Mouse (Mus musculus) embryonic fibroblast, embryonic 13.5 days (primary cell): Measurements from ENCODE around the gene Gipr. TPM values are rescaled to one million over a fixed set of nuclear protein-coding genes. Genes with fewer than 3 reads are reported as not detected.

Source experiments
- H3K27ac ChIP-seq: 2 replicates; pipeline ENCODE4 v1.5.1; 2012; ENCODE audit warnings: low read length, control low read depth, inconsistent platforms; ENCODE audit not compliant: insufficient read depth
- H3K4me1 ChIP-seq: 2 replicates; pipeline ENCODE4 v1.6.1; 2011; ENCODE audit warnings: low read length; ENCODE audit not compliant: control insufficient read depth, insufficient read depth
- H3K4me3 ChIP-seq: 2 replicates; pipeline ENCODE4 v1.5.1; 2011; ENCODE audit warnings: mild to moderate bottlenecking, control low read depth, low read length; ENCODE audit not compliant: insufficient read depth
- CTCF ChIP-seq: IDR thresholded peaks from 2 replicates; pipeline ENCODE4 v1.5.1; 2011; ENCODE audit warnings: mild to moderate bottlenecking, control low read depth, low read length, moderate library complexity, borderline replicate concordance; ENCODE audit not compliant: insufficient read depth
- POLR2A ChIP-seq: IDR thresholded peaks from 2 replicates; pipeline ENCODE4 v1.6.1; 2011; ENCODE audit warnings: low read depth, mild to moderate bottlenecking, control low read depth, low read length, moderate library complexity
- polyA plus RNA-seq: library from polyadenylated mRNA; stranded (reverse); fragments of >200 nt; gene quantifications from 2 replicates; pipeline ENCODE4 v1.2.4, GENCODE M21; 2011; ENCODE audit warnings: low read depth; ENCODE audit not compliant: missing spikeins, insufficient read length

The Gipr gene
- polyA plus RNA-seq, 1 experiment = not detected

- Histone ChIP-seq H3K4me3 (no peak overlapping the region), H3K27ac (no peak overlapping the region), H3K4me1 (no peaks in the 10 kb centered on the region; the same call in 1 of the 2 replicates)
- TF ChIP-seq CTCF = no peak
- no peak for TF ChIP-seq POLR2A
Measured at GRCm38 (mm10) chr7:19119083-19119482, 46.8 kb downstream of the Gipr start.

- H3K27ac ChIP-seq = no peak within 1 kb of the TSS
- no peaks in the 10 kb centered on the region; the same call in 1 of the 2 replicates for H3K4me1 ChIP-seq
- no peak for TF ChIP-seq CTCF
- TF ChIP-seq POLR2A = no peak
- no peak within 1 kb of the TSS for H3K4me3 ChIP-seq
Measured at GRCm38 (mm10) chr7:19118028-19118771, 47.7 kb downstream of the Gipr start, which contains the start of gene Gm4969. TSS of gene Gm4969 (minus strand) at chr7:19118368.

- Histone ChIP-seq H3K4me3 (no peak overlapping the region), H3K27ac (no peak overlapping the region), H3K4me1 (no peaks in the 10 kb centered on the region)
- TF ChIP-seq CTCF (no peak), POLR2A (no peak)
Measured at GRCm38 (mm10) chr7:19109565-19109964, 56.4 kb downstream of the Gipr start.

- no peaks in the 10 kb centered on the region for H3K4me1 ChIP-seq
- TF ChIP-seq POLR2A (no peak), CTCF (no peak)
- H3K4me3 ChIP-seq = no peak overlapping the region
- no peak overlapping the region for H3K27ac ChIP-seq
Measured at GRCm38 (mm10) chr7:19107436-19107835, 58.5 kb downstream of the Gipr start.

Other genes with a start within 250 kb of the Gipr start
- 0.23 and 0.30 TPM in 2 replicates for gene Nova2, start 240.2 kb downstream of the Gipr start, polyA plus RNA-seq
- gene Nanos2, start 178.7 kb downstream of the Gipr start, polyA plus RNA-seq = not detected in 2 replicates
- 8.4 and 10.6 TPM in 2 replicates for gene Mypop, start 174.9 kb downstream of the Gipr start, polyA plus RNA-seq
- 13.2 and 15.6 TPM in 2 replicates for gene Irf2bp1, start 162.1 kb downstream of the Gipr start, polyA plus RNA-seq
- gene Foxa3, start 142.6 kb downstream of the Gipr start, polyA plus RNA-seq = not detected in 2 replicates
- 72.6 and 78.3 TPM in 2 replicates for gene Sympk, start 141.8 kb downstream of the Gipr start, polyA plus RNA-seq
- gene Rsph6a, start 111.4 kb downstream of the Gipr start, polyA plus RNA-seq = not detected in 2 replicates
- gene Dmwd, start 89.9 kb downstream of the Gipr start, polyA plus RNA-seq = 39.0 and 47.0 TPM in 2 replicates
- 75.4 and 114 TPM in 2 replicates for gene Dmpk, start 82.3 kb downstream of the Gipr start, polyA plus RNA-seq
- 7.4 and 11.4 TPM in 2 replicates for gene Six5, start 71.5 kb downstream of the Gipr start, polyA plus RNA-seq
- not detected in 2 replicates for gene Gm4969, start 47.8 kb downstream of the Gipr start, polyA plus RNA-seq
- 4.8 and 7.1 TPM in 2 replicates for gene Fbxo46, start 46.3 kb downstream of the Gipr start, polyA plus RNA-seq
- 16.3 and 19.2 TPM in 2 replicates for gene Qpctl, start 16.8 kb downstream of the Gipr start, polyA plus RNA-seq
- gene Snrpd2, start 16.4 kb downstream of the Gipr start, polyA plus RNA-seq = 70.0 and 71.3 TPM in 2 replicates
- 17.3 and 23.2 TPM in 2 replicates for gene Eml2, start 10.3 kb upstream of the Gipr start, polyA plus RNA-seq
- 0.17 and 0.18 TPM in 2 replicates for gene Gpr4, start 46.4 kb upstream of the Gipr start, polyA plus RNA-seq
- gene Opa3, start 62.2 kb upstream of the Gipr start, polyA plus RNA-seq = 21.8 and 24.4 TPM in 2 replicates
- 161 and 186 TPM in 2 replicates for gene Vasp, start 105.7 kb upstream of the Gipr start, polyA plus RNA-seq
- gene Ppm1n, start 113.9 kb upstream of the Gipr start, polyA plus RNA-seq = not detected in 2 replicates
- 6.8 and 7.8 TPM in 2 replicates for gene Rtn2, start 116.5 kb upstream of the Gipr start, polyA plus RNA-seq
- 2.1 and 2.7 TPM in 2 replicates for gene Fosb, start 143.9 kb upstream of the Gipr start, polyA plus RNA-seq
- gene Ercc1, start 178.7 kb upstream of the Gipr start, polyA plus RNA-seq = 44.9 and 52.2 TPM in 2 replicates
- gene Cd3eap, start 193.4 kb upstream of the Gipr start, polyA plus RNA-seq = 13.3 and 13.4 TPM in 2 replicates
- 11.0 and 12.5 TPM in 2 replicates for gene Ppp1r13l, start 193.6 kb upstream of the Gipr start, polyA plus RNA-seq
- 14.3 and 22.7 TPM in 2 replicates for gene Ercc2, start 215.9 kb upstream of the Gipr start, polyA plus RNA-seq
- gene Klc3, start 238.0 kb upstream of the Gipr start, polyA plus RNA-seq = 5.3 and 6.3 TPM in 2 replicates
- gene Ckm, start 238.6 kb upstream of the Gipr start, polyA plus RNA-seq = not detected in 2 replicates